Mouse (Mus musculus): ENCODE measurements around the gene Otud7a.
"Not testable (repeated sequence)": the region's sequence is repeated elsewhere in the genome, so short reads cannot be mapped to it uniquely, and the experiment has no call there.

Gene Otud7a

GRCm38 (mm10) chr7:63558918-63559317, 114.4 kb downstream of the Otud7a start:
- no peak for DNase-seq (ENCODE audit: low spot score in 2 of 2)

- no peak for DNase-seq (ENCODE audit: low spot score in 2 of 2)
Measured at GRCm38 (mm10) chr7:63559679-63560078, 115.1 kb downstream of the Otud7a start.

GRCm38 (mm10) chr7:63583310-63583709, 138.8 kb downstream of the Otud7a start:
- DNase-seq (ENCODE audit: low spot score in 2 of 2), result no peak

- DNase-seq (ENCODE audit: low spot score in 2 of 2), result no peak
Measured at GRCm38 (mm10) chr7:63586184-63586870, 141.8 kb downstream of the Otud7a start.

GRCm38 (mm10) chr7:63590305-63590704, 145.8 kb downstream of the Otud7a start:
- no peak for DNase-seq (ENCODE audit: low spot score in 2 of 2)

- no peak for DNase-seq (ENCODE audit: low spot score in 2 of 2)
Measured at GRCm38 (mm10) chr7:63591322-63591721, 146.8 kb downstream of the Otud7a start.

GRCm38 (mm10) chr7:63592061-63592460, 147.5 kb downstream of the Otud7a start:
- DNase-seq (ENCODE audit: low spot score in 2 of 2), result no peak

GRCm38 (mm10) chr7:63604827-63605226, 160.3 kb downstream of the Otud7a start:
- DNase-seq (ENCODE audit: low spot score in 2 of 2), result no peak

- no peak for DNase-seq (ENCODE audit: low spot score in 2 of 2)
Measured at GRCm38 (mm10) chr7:63617018-63617417, 172.5 kb downstream of the Otud7a start.

GRCm38 (mm10) chr7:63620776-63621340, 176.3 kb downstream of the Otud7a start:
- no peak for DNase-seq (ENCODE audit: low spot score in 2 of 2)

- DNase-seq (ENCODE audit: low spot score in 2 of 2), result no peak
Measured at GRCm38 (mm10) chr7:63637651-63638050, 193.1 kb downstream of the Otud7a start.

GRCm38 (mm10) chr7:63644002-63644401, 199.5 kb downstream of the Otud7a start:
- DNase-seq (ENCODE audit: low spot score in 2 of 2), result no peak

- no peak for DNase-seq (ENCODE audit: low spot score in 2 of 2)
Measured at GRCm38 (mm10) chr7:63647136-63647535, 202.6 kb downstream of the Otud7a start.

- no peak for DNase-seq (ENCODE audit: low spot score in 2 of 2)
Measured at GRCm38 (mm10) chr7:63660261-63660660, 215.7 kb downstream of the Otud7a start.

- no peak for DNase-seq (ENCODE audit: low spot score in 2 of 2)
Measured at GRCm38 (mm10) chr7:63662757-63663156, 218.2 kb downstream of the Otud7a start.

GRCm38 (mm10) chr7:63665496-63665895, 220.9 kb downstream of the Otud7a start:
- DNase-seq (ENCODE audit: low spot score in 2 of 2), result no peak

- no peak for DNase-seq (ENCODE audit: low spot score in 2 of 2)
Measured at GRCm38 (mm10) chr7:63667986-63668741, 223.6 kb downstream of the Otud7a start.

- DNase-seq (ENCODE audit: low spot score in 2 of 2), result no peak
Measured at GRCm38 (mm10) chr7:63668951-63669350, 224.4 kb downstream of the Otud7a start.

- DNase-seq (ENCODE audit: low spot score in 2 of 2), result not testable (repeated sequence)
Measured at GRCm38 (mm10) chr7:63670911-63671310, 226.4 kb downstream of the Otud7a start.

GRCm38 (mm10) chr7:63671904-63672303, 227.4 kb downstream of the Otud7a start:
- DNase-seq (ENCODE audit: low spot score in 2 of 2), result no peak

GRCm38 (mm10) chr7:63676631-63677030, 232.1 kb downstream of the Otud7a start:
- no peak for DNase-seq (ENCODE audit: low spot score in 2 of 2)

- no peak for DNase-seq (ENCODE audit: low spot score in 2 of 2)
Measured at GRCm38 (mm10) chr7:63677149-63677548, 232.6 kb downstream of the Otud7a start.

- DNase-seq (ENCODE audit: low spot score in 2 of 2), result peak in 1 of 2 experiments; percentile 18
Measured at GRCm38 (mm10) chr7:63687056-63687455, 242.5 kb downstream of the Otud7a start.
